Mouse (Mus musculus): ENCODE data around the gene Pced1b.
A peak's percentile ranks its signal among the peaks of the same experiment; 100 is the strongest.
"Not testable (repeated sequence)": the region's sequence is repeated elsewhere in the genome, so short reads cannot be mapped to it uniquely, and the experiment has no call there.

The Pced1b gene

DNA sequence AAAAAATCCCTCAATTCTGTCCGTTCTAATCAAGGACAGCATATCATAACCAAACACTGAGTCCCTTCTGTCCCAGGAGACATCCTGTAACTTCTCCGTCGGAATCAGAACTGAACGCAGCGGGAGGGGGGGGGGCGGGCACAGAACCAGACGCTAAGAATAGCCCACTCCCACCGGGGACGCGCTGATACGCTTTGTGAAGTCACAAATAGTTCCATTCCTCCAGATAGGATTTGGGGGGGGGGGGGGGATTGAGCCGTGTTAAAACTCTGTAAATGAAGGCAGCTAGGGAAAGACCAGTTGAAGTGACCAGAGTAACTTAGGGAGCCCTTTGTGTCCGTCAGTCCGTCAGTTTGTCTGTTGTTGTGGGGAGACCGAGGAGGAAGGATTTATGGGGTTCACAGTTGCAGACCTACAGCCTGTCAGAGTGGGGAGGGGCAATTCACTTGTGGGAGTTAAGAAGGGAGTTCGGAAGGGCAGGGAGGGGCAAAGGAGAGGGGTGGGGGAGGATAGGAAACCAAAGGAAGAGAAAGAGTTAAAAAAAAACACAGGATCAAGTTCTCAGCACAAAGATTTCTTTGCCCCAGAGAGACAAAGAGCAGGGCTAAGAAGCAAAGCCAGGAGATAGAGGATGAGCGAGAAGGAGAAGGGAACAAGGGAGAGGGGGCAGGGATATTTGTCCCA lies 91.6 kb downstream of the Pced1b start:
- peak; percentile 34 for DNase-seq (ENCODE audit: low read depth, low spot score)

GRCm38 (mm10) chr15:97342336-97342735 lies 95.4 kb downstream of the Pced1b start:
- DNase-seq (ENCODE audit: low read depth, low spot score): no peak

DNA sequence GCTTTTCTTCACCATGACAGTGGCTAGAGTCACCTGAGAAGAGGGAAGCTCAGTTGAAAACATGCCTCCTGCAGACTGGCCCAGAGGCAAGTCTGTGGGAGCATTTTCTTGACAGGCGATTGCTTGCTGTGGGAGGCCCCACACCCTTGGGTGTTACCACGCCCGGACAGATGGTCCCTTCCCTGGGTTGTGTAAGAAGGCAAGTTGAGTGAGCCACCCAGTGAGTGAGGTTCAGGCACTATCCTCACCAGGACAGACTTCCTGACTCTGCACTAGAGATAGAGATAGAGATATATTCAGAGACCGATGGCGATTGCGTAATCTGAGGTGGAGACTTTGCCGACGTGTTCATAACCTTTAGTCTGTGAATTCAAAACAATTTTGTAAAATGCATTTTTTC lies 96.0 kb downstream of the Pced1b start:
- no peak for DNase-seq (ENCODE audit: low read depth, low spot score)

DNA sequence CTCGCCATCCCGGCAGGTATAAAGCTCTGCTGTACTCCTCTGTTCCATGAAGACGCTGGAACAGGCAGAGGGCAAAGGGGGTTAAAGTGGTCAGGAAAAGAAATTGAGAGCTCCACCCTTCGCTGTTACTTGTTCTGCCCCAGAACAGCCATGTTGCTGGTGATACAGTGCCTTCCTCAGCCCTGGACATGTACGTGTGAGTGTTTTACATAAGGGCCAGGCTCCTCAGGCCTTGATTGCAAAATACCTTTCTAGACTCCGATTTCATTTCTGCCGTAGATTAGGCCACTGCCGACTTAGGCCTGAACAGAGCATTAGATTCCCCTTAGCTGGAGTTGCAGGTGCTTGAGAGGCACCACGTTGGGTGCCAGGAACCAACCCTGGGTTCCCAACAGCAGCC lies 97.0 kb downstream of the Pced1b start:
- DNase-seq (ENCODE audit: low read depth, low spot score): no peak

DNA sequence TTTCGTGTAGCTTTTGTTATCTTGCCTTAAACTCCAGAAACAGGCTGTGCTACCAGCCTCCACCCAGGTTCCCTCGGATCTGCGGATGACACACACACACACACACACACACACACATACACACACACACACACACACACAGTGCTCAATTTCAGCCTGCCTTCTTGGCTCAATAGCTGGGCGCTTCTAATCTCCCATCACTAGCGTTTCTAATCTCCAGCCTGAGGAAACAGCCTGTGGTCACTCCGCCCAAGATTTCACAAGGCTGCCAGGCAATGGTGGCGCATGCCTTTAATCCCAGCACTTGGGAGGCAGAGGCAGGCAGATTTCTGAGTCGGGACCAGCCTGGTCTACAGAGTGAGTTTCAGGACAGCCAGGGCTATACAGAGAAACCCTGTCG lies 98.2 kb downstream of the Pced1b start:
- DNase-seq (ENCODE audit: low read depth, low spot score): no peak

- peak; percentile 93 for DNase-seq (ENCODE audit: low read depth, low spot score)
These were observed 99.0 kb downstream of the Pced1b start for GRCm38 (mm10) chr15:97345917-97346316.

DNA sequence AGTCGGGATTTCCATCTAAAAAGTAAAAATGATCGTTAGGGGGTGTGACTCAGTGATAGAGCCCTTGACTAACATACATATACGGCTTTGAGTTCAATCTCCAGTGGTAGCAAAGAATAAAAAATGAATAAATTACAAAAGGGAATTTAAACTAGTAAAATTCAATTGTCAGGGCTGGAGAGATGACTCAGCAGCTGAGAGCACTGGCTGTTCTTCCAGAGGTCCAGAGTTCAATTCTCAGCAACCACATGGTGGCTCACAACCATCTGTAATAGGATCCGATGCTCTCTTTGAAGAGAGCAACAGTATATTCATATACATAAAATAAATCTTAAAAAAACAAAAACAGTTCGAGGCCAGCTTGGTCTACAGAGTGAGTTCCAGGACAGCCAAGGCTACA lies 99.5 kb downstream of the Pced1b start:
- DNase-seq (ENCODE audit: low read depth, low spot score): no peak

- DNase-seq (ENCODE audit: low read depth, low spot score): peak; percentile 38
These were observed 100.0 kb downstream of the Pced1b start for GRCm38 (mm10) chr15:97346897-97347296.

DNA sequence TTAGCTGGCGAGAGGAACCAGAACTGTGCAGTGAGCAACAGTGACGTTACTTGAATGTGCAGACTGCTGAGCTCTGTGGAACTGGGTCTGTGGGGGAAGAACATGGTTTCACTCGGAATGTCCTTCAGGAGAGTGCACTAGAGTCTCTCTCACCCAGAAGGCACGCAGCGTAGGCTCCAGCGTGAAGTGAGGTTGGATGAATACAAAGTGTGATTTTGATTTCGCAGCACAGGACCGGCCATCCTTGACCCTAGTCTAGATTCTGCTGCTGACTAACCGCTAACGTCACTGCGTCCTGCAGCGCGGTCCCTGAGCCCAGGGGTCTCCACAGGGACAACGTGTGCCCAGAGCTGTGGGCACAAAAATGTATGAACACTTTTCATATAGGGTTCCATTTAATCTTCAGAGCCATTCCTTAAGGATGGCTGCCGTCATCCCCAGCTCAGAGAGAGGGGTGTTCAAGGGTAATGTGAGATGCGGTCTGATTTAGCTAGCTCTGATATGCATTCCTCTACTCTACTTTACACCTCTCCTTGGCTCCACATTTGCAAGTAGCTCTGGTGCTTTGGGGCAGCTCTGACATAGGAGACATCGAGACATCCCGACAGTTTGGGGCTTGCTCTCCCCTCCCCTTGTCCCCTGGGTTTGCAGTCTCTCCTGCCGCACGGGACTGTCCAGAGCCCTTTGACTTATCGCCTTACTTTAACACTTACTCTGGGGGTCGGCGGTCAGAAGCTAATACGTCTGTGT lies 101.8 kb downstream of the Pced1b start:
- no peak for DNase-seq (ENCODE audit: low read depth, low spot score)

DNA sequence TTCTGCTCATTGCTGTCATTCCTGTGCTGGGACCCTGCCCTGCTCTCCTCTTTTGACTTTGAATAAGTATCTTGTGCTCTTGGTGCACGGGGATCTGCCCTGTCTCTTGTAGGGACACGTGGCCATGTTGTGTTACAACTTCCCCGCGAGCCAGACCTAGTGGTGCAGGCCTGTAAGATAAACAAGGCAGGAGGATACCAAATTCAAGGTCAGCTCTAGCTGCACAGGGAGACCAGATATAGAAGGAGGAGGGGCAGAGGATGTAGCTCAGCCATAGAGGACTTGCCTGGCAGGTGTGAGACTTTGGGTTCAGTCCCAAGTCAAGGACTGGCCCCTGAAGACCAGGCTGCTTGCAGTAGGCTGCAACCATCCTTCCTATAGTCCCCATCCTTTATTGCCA lies 103.6 kb downstream of the Pced1b start:
- DNase-seq (ENCODE audit: low read depth, low spot score): peak; percentile 54

GRCm38 (mm10) chr15:97351016-97351415 lies 104.1 kb downstream of the Pced1b start:
- no peak for DNase-seq (ENCODE audit: low read depth, low spot score)

DNA sequence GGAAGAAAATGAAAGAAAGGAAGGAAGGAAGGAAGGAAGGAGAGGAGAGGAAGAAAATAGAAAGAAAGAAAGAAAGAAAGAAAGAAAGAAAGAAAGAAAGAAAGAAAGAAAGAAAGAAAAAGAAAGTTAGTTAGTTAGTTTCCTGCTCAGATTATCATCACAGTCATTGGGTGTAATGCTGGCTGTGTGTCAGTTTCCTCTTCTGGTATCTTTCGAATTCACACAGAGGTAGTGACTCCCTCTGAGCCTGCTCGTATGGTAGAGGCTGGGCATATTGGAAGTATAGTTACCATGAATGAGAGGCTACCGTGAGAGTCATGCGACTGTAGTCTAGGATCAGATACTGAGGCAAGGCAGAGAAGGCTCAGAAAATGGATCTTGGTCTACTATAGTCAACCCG lies 104.8 kb downstream of the Pced1b start:
- no peak for DNase-seq (ENCODE audit: low read depth, low spot score)

DNA sequence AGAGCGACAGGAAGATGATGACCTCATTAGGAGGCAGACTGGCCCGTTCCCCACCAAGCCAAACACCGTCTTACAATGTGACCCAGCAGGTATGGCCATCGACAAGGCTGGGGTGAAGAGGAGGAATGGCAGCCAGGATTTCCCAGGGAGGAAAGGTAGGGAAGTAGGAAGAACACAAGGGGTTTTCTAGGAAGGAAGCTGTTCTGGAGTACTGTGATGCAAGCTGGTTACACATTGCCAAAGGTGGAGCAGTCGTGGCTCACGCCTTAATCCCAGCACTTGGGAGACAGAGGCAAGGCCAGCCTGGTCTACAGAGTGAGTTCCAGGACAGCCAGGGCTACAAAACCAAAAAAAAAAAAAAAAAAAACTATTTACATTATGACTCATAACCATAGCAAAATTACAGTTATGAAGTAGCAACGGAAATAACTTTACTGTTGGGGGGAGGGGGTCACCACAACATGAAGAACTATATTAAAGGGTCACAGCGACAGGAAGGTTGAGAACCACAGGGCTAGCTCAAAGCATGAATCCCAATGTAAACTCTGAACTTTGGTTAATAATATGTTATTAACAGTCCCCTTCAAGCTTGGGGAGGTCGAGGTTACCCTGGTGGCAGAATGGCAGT lies 108.9 kb downstream of the Pced1b start:
- no peak for DNase-seq (ENCODE audit: low read depth, low spot score)

DNA sequence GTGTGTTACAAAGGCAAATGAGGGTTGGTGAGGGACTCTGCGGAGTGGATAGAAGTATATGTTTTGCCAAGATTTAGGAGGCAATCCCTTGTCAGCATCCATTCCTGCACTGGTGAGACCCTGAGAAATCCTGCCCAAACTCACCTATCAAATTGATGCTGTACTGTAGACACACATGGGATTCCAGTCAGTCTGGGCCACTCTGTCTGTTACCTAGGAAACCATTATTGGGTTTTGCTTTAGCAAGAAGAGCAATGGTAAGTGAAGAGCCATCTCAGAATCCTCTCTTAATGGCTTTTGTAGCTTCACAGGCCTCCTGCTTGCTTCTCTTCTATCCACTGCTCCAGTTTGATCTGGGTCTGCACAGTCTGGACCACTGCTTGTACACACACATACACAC lies 110.1 kb downstream of the Pced1b start:
- DNase-seq (ENCODE audit: low read depth, low spot score): no peak

DNA sequence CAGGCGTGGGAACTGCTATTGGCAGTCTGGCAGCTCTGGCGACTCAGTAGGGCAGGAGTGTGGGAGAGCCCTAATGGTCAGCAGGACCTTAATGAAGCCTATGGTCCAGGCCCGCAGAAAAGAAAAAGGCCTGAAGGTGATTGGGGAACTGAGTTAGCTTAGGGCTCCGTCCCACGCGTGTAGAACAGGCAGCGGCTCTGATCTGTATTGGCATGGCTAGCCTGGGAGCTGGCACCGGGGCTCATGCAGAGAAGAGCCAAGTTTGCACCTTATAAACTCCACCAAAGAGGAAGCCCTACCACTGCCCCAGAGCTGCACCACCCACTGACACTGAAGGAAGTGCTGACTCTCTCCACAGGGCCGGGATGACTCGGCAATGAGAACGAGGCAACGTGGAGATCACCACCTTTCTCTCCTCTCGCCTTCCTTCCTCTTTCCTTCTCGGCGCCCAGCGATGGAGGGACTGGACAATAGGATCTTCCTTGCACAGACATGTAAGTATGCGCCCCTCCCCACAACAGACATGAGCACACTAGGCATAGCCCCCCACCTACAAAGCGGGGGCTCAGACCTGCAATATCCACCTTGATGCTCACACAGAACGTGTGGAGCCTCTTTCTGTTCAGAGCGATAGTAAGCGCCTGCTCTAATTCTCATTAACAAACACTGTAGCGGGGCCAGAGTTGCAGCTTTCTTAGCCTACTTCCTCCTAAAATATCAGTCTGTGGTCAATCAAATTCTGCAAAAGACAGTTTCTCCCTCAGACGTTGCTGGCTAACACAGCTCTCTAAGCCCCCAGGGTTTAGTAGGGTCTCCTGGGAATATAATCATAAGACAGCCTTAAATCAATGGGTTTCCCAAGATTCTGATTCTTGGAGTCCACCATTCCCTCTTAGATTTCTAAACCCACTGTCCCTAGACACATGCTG lies 114.2 kb downstream of the Pced1b start:
- no peak for DNase-seq (ENCODE audit: low read depth, low spot score)

- DNase-seq (ENCODE audit: low read depth, low spot score): peak; percentile 66
These were observed 114.9 kb downstream of the Pced1b start for GRCm38 (mm10) chr15:97361771-97362171.

DNA sequence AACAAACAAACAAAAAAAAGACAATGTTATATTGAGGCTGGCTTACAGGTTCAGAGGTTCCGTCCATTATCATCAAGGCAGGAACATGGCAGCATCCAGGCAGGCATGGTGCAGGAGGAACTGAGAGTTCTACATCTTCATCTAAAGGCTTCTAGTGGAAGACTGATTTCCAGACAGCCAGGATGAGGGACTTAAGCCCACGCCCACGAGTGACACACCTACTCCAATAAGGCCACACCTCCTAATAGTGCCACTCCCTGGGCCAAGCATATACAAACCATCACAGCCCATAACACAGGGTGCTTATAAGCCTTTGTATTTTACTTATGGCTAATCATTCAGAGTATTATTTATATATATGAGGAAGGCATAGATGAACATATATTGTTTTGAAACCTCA lies 117.4 kb downstream of the Pced1b start:
- DNase-seq (ENCODE audit: low read depth, low spot score): not testable (repeated sequence)

GRCm38 (mm10) chr15:97364968-97365367 lies 118.1 kb downstream of the Pced1b start:
- no peak for DNase-seq (ENCODE audit: low read depth, low spot score)

- DNase-seq (ENCODE audit: low read depth, low spot score): peak; percentile 79
These were observed 121.2 kb downstream of the Pced1b start for GRCm38 (mm10) chr15:97368035-97368608.

GRCm38 (mm10) chr15:97368631-97369030 lies 121.7 kb downstream of the Pced1b start:
- peak; percentile 77 for DNase-seq (ENCODE audit: low read depth, low spot score)

DNA sequence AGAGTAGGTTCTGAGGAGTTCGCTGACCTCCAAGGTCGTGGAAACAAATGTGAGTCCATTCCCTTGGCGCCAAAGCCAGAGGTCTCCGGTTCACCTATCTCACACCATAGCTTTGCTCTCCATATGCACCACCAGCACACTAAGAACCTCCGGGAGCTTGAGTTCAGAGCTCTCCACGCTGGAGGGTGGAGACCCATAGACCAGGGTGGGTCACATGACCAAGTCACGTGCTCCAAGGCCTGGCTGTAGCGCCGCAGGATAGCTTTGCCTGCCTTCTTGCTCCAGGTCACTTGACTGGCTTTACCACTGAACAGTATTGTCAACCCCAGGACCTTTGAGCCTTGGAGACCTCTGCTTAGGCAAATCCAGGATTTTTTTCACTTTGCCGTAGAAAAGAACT lies 122.2 kb downstream of the Pced1b start:
- peak; percentile 99 for DNase-seq (ENCODE audit: low read depth, low spot score)
